Mouse (Mus musculus) neural tube, embryonic 11.5 days (tissue): Measurements from ENCODE around the gene Krt39. TPM values are rescaled to one million over a fixed set of nuclear protein-coding genes. Genes with fewer than 3 reads are reported as not detected.

Experiments
- ATAC-seq: fragments of 200-750 bp; cut with Nextera tagmentation; 2 replicates; pipeline ENCODE4 v1.8.0; 2017; ENCODE audit warnings: moderate number of reproducible peaks, mild to moderate bottlenecking, moderate TSS enrichment, moderate library complexity; ENCODE audit not compliant: insufficient read depth, low FRiP score, low TSS enrichment
- DNase-seq: peaks from one replicate; pipeline ENCODE4 v3.0.0-alpha.2; 2015; ENCODE audit warnings: low spot score
- H3K27ac ChIP-seq: fragments of 300-500 bp; sonication (generic); 2 replicates; pipeline ENCODE4 v1.5.1; 2014; ENCODE audit warnings: low read depth, mild to moderate bottlenecking, low read length
- H3K27me3 ChIP-seq: fragments of 300-500 bp; sonication (generic); 2 replicates; pipeline ENCODE4 v1.6.1; 2014; ENCODE audit warnings: mild to moderate bottlenecking, low read length, mixed read lengths; ENCODE audit not compliant: control insufficient read depth, insufficient read depth
- H3K36me3 ChIP-seq: fragments of 300-500 bp; sonication (generic); 2 replicates; pipeline ENCODE4 v1.6.1; 2014; ENCODE audit warnings: mild to moderate bottlenecking, low read length, moderate library complexity, mixed read lengths; ENCODE audit not compliant: control insufficient read depth, insufficient read depth
- H3K4me1 ChIP-seq: fragments of 300-500 bp; sonication (generic); 2 replicates; pipeline ENCODE4 v1.6.1; 2014; ENCODE audit warnings: low read length, mixed read lengths; ENCODE audit not compliant: control insufficient read depth, insufficient read depth
- H3K4me2 ChIP-seq: fragments of 300-500 bp; sonication (generic); 2 replicates; pipeline ENCODE4 v1.6.1; 2014; ENCODE audit warnings: low read depth, mild to moderate bottlenecking, moderate library complexity
- H3K4me3 ChIP-seq: fragments of 300-500 bp; sonication (generic); 2 replicates; pipeline ENCODE4 v1.5.1; 2014; ENCODE audit warnings: low read depth, low read length
- H3K9ac ChIP-seq: fragments of 300-500 bp; sonication (generic); 2 replicates; pipeline ENCODE4 v1.6.1; 2014; ENCODE audit warnings: mild to moderate bottlenecking, low read length
- H3K9me3 ChIP-seq: fragments of 300-500 bp; sonication (generic); 2 replicates; pipeline ENCODE4 v1.6.1; 2016; ENCODE audit warnings: low read length; ENCODE audit not compliant: control insufficient read depth
- WGBS: fragments of 180-500 bp; shearing (Covaris S2); extraction: QIAGEN DNeasy Blood & Tissue Kit; methylation state at CpG from one replicate; pipeline ENCODE4 v1.1.7; 2014; 5-methylcytosine and 5-hydroxymethylcytosine counted together
- polyA plus RNA-seq: library from polyadenylated mRNA; unstranded; fragments of >200 nt; fragmentation: Nextera tagmentation; extraction: Ambion mirVana; gene quantifications from 2 replicates; pipeline ENCODE4 v1.2.1, GENCODE M21; 2014

Krt39 gene
- polyA plus RNA-seq, 1 experiment from 2014 or later: not detected

GRCm38 (mm10) chr11:99539721-99540120 lies 18.6 kb upstream of the Krt39 start:
- H3K27ac ChIP-seq: no peak overlapping the region
- no peaks in the 10 kb centered on the region for H3K9me3 ChIP-seq
- H3K36me3 ChIP-seq: no peaks in the 10 kb centered on the region
- H3K4me2 ChIP-seq: no peak overlapping the region
- no peak overlapping the region for H3K4me3 ChIP-seq
- no peak overlapping the region for H3K9ac ChIP-seq
- WGBS: 82% methylated on average over 9 of the region's 9 CpGs
- ATAC-seq: no peak
- no peaks in the 10 kb centered on the region for H3K27me3 ChIP-seq
- DNase-seq: no peak
- H3K4me1 ChIP-seq: no peaks in the 10 kb centered on the region

- H3K4me2 ChIP-seq: no peak overlapping the region
- ATAC-seq: no peak
- H3K27ac ChIP-seq: no peak overlapping the region
- no peak overlapping the region for H3K4me3 ChIP-seq
- H3K36me3 ChIP-seq: no peaks in the 10 kb centered on the region
- WGBS: 85% methylated on average over 8 of the region's 8 CpGs
- DNase-seq: no peak
- no peaks in the 10 kb centered on the region for H3K4me1 ChIP-seq
- no peaks in the 10 kb centered on the region for H3K27me3 ChIP-seq
- no peaks in the 10 kb centered on the region for H3K9me3 ChIP-seq
- H3K9ac ChIP-seq: no peak overlapping the region
Observed at GRCm38 (mm10) chr11:99514098-99514497, 7.0 kb downstream of the Krt39 start.

GRCm38 (mm10) chr11:99500095-99500805 lies 20.9 kb downstream of the Krt39 start:
- Histone ChIP-seq H3K9me3 (no peaks in the 10 kb centered on the region), H3K27me3 (no peaks in the 10 kb centered on the region), H3K9ac (no peak overlapping the region), H3K4me1 (no peaks in the 10 kb centered on the region), H3K4me3 (no peak overlapping the region), H3K36me3 (no peaks in the 10 kb centered on the region), H3K4me2 (no peak overlapping the region), H3K27ac (no peak overlapping the region)
- ATAC-seq: no peak
- 90% methylated on average over 9 of the region's 9 CpGs for WGBS
- no peak for DNase-seq

GRCm38 (mm10) chr11:99496460-99496859 lies 24.7 kb downstream of the Krt39 start:
- Histone ChIP-seq H3K9ac (no peak overlapping the region), H3K36me3 (no peaks in the 10 kb centered on the region), H3K4me2 (no peak overlapping the region), H3K4me3 (no peak overlapping the region), H3K27me3 (no peaks in the 10 kb centered on the region), H3K9me3 (no peaks in the 10 kb centered on the region), H3K27ac (no peak overlapping the region), H3K4me1 (no peaks in the 10 kb centered on the region)
- WGBS: 87% methylated on average over 4 of the region's 4 CpGs
- ATAC-seq: no peak
- no peak for DNase-seq

- 88% methylated on average over 4 of the region's 4 CpGs for WGBS
Observed at GRCm38 (mm10) chr11:99494741-99495140, 26.4 kb downstream of the Krt39 start.

GRCm38 (mm10) chr11:99493574-99493850 lies 27.6 kb downstream of the Krt39 start:
- DNase-seq: no peak
- WGBS: 36% methylated on average over 5 of the region's 5 CpGs
- Histone ChIP-seq H3K9me3 (no peaks in the 10 kb centered on the region), H3K36me3 (no peaks in the 10 kb centered on the region), H3K4me2 (no peak overlapping the region), H3K4me1 (no peaks in the 10 kb centered on the region), H3K9ac (no peak overlapping the region), H3K27ac (no peak overlapping the region), H3K4me3 (no peak overlapping the region), H3K27me3 (no peaks in the 10 kb centered on the region)
- no peak for ATAC-seq

More at GRCm38 (mm10) chr11:99494741-99495140, 26.4 kb downstream of the Krt39 start:
- Histone ChIP-seq H3K27ac (no peak overlapping the region), H3K27me3 (no peaks in the 10 kb centered on the region), H3K4me3 (no peak overlapping the region), H3K36me3 (no peaks in the 10 kb centered on the region), H3K9ac (no peak overlapping the region), H3K4me1 (no peaks in the 10 kb centered on the region), H3K4me2 (no peak overlapping the region), H3K9me3 (no peaks in the 10 kb centered on the region)
- ATAC-seq (no peak), DNase-seq (no peak)

- Histone ChIP-seq H3K27ac (no peak within 1 kb of the TSS), H3K4me3 (no peak within 1 kb of the TSS), H3K9me3 (no peaks in the 10 kb centered on the region), H3K4me2 (no peak within 1 kb of the TSS), H3K4me1 (no peaks in the 10 kb centered on the region), H3K36me3 (no peaks in the 10 kb centered on the region), H3K27me3 (no peaks in the 10 kb centered on the region), H3K9ac (no peak within 1 kb of the TSS)
- DNase-seq (no peak), ATAC-seq (no peak)
- WGBS: 85% methylated on average over 22 of the region's 22 CpGs
Observed at GRCm38 (mm10) chr11:99492733-99493573, 28.2 kb downstream of the Krt39 start, which contains the start of gene Krt23. Krt23 (minus strand) TSS chr11:99493137.

- Histone ChIP-seq H3K9me3 (no peaks in the 10 kb centered on the region), H3K4me1 (no peaks in the 10 kb centered on the region), H3K27me3 (no peaks in the 10 kb centered on the region), H3K4me2 (no peak overlapping the region), H3K27ac (no peak overlapping the region), H3K9ac (no peak overlapping the region), H3K4me3 (no peak overlapping the region), H3K36me3 (no peaks in the 10 kb centered on the region)
- DNase-seq (no peak), ATAC-seq (no peak)
- WGBS: 88% methylated on average over 8 of the region's 8 CpGs
Observed at GRCm38 (mm10) chr11:99491040-99491439, 30.1 kb downstream of the Krt39 start.

- no peak overlapping the region for H3K4me2 ChIP-seq
- no peaks in the 10 kb centered on the region for H3K9me3 ChIP-seq
- no peaks in the 10 kb centered on the region for H3K4me1 ChIP-seq
- no peak overlapping the region for H3K4me3 ChIP-seq
- H3K36me3 ChIP-seq: no peaks in the 10 kb centered on the region
- no peak overlapping the region for H3K27ac ChIP-seq
- H3K9ac ChIP-seq: no peak overlapping the region
- DNase-seq (no peak), ATAC-seq (no peak)
- WGBS: 71% methylated on average over 4 of the region's 4 CpGs
- H3K27me3 ChIP-seq: no peaks in the 10 kb centered on the region
Observed at GRCm38 (mm10) chr11:99490624-99491023, 30.5 kb downstream of the Krt39 start.
